Mouse (Mus musculus) erythroblast, embryonic 14.5 days (primary cell): ENCODE measurements at regions not wholly inside any gene's neighbourhood (a gene's known extent, or its start where the extent isn't known, plus 50 kb on each side); places are given as distances from the start of the nearest gene placed in this dataset.

ENCODE experiments used
- GATA1 ChIP-seq: IDR thresholded peaks from 2 replicates; pipeline ENCODE4 v1.6.1; 2012; ENCODE audit warnings: low read length, inconsistent platforms, mixed read lengths
- TAL1 ChIP-seq: IDR thresholded peaks from 3 replicates; pipeline ENCODE4 v1.6.1; 2012; ENCODE audit warnings: low read length, inconsistent platforms, mixed read lengths

DNA sequence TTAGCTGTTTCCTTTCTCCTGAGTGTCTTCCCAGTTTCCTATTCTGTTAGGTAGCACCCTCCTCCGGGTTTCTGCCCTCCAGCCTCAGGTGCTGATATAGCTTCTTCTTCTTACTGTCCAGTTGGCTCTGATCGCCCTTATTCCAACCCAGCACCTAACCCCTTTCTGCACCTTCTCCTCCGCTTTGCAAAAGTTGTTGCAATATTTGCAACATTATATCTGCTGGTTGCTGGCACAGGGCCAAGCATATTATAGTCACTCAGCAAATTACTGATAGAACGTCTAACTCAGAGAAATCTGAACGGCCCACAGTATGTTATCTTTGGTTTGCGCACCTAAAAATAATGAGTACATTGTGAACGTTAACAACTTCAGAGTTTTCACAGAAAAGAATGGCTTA lies 183.6 kb upstream of the Rpl34 start:
- TF ChIP-seq GATA1 (no peak), TAL1 (no peak)
